27 mouse cellular contexts compared by ENCODE assay signal in the genomic region with DNA sequence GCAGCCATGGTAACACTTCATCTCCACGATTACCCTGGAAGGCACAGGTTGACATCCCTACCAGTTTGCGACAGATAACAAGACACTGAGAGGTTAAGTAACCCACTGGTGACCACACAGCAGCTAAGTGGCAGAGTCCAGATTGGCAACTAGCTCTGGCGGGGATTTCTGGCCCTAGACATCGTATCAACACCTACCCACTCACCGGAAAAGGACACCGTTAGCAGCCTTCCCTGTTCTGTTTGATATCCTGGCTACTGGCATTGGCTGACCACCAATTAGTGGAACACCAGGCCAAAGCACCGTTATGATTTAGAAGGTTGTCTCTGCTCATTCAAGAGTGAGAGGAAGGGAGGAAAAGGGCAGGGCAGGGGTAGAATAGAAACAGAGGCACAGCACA.
"Had no signal": no experiment of that assay in that cellular context is flagged by ENCODE, and none has a peak within 500 bp of the region (broad histone marks: within the 10 kb centered on the region; RNA-seq: fewer than 3 reads in every experiment).

No protein-coding gene starts in this region.

- H3K9me3 ChIP-seq: heart, embryonic 13.5 days; heart, embryonic 15.5 days; hindbrain, embryonic 13.5 days; hindbrain, embryonic 15.5 days; kidney, embryonic 15.5 days; limb, embryonic 13.5 days; limb, embryonic 15.5 days; liver, embryonic 13.5 days had no signal

- H3K9ac ChIP-seq: heart, embryonic 13.5 days; heart, embryonic 15.5 days; hindbrain, embryonic 13.5 days; hindbrain, embryonic 15.5 days; kidney, embryonic 15.5 days; limb, embryonic 13.5 days; limb, embryonic 15.5 days; liver, embryonic 13.5 days had no signal

- DNase-seq: gastrocnemius, postnatal 14 days; gastrocnemius, postnatal 36 days; heart, adult 11 months; heart, adult 2 months; heart, postnatal 14 days; heart, postnatal 36 days; kidney, adult 11 months; kidney, adult 2 months; kidney, adult 9 months; kidney, postnatal 14 days; kidney, postnatal 36 days; layer of hippocampus, adult 9-11 months; layer of hippocampus, postnatal 36 days; left cerebral cortex, postnatal 4 days; liver, embryonic 13.5 days had no signal

- H3K36me3 ChIP-seq: hindbrain, embryonic 13.5 days; hindbrain, embryonic 15.5 days; kidney, embryonic 15.5 days; limb, embryonic 13.5 days; limb, embryonic 15.5 days; liver, embryonic 13.5 days had no signal

- ATAC-seq: hindbrain, postnatal 0 days; intestine, embryonic 16.5 days had no signal

- H3K4me2 ChIP-seq: heart, embryonic 11.5 days; heart, embryonic 13.5 days; heart, embryonic 15.5 days; hindbrain, embryonic 13.5 days; hindbrain, embryonic 15.5 days; kidney, embryonic 15.5 days; limb, embryonic 13.5 days; limb, embryonic 15.5 days; liver, embryonic 11.5 days; liver, embryonic 13.5 days had no signal

- H3K4me3 ChIP-seq: heart, adult 2 months; heart, embryonic 13.5 days; heart, embryonic 15.5 days; hindbrain, embryonic 13.5 days; hindbrain, embryonic 15.5 days; kidney, embryonic 15.5 days; limb, embryonic 13.5 days; limb, embryonic 15.5 days; liver, embryonic 13.5 days had no signal

- H3K27ac ChIP-seq: heart, adult 2 months; heart, embryonic 13.5 days; heart, embryonic 15.5 days; hindbrain, embryonic 13.5 days; hindbrain, embryonic 15.5 days; hindbrain, postnatal 0 days; kidney, embryonic 15.5 days; kidney, postnatal 0 days; limb, embryonic 13.5 days; limb, embryonic 15.5 days; liver, embryonic 13.5 days had no signal

- H3K27me3 ChIP-seq: heart, embryonic 13.5 days; heart, embryonic 15.5 days; hindbrain, embryonic 15.5 days; kidney, embryonic 15.5 days; limb, embryonic 13.5 days; limb, embryonic 15.5 days; liver, embryonic 13.5 days had no signal
